Mouse (Mus musculus): ENCODE measurements around the gene 2610507B11Rik. TPM values are rescaled to one million over a fixed set of nuclear protein-coding genes. Genes with fewer than 3 reads are reported as not detected.

The 2610507B11Rik gene
- 55.1 and 57.4 TPM in 2 replicates for polyA plus RNA-seq (2015; fragmentation: Nextera tagmentation; extraction: Ambion mirVana)

DNA sequence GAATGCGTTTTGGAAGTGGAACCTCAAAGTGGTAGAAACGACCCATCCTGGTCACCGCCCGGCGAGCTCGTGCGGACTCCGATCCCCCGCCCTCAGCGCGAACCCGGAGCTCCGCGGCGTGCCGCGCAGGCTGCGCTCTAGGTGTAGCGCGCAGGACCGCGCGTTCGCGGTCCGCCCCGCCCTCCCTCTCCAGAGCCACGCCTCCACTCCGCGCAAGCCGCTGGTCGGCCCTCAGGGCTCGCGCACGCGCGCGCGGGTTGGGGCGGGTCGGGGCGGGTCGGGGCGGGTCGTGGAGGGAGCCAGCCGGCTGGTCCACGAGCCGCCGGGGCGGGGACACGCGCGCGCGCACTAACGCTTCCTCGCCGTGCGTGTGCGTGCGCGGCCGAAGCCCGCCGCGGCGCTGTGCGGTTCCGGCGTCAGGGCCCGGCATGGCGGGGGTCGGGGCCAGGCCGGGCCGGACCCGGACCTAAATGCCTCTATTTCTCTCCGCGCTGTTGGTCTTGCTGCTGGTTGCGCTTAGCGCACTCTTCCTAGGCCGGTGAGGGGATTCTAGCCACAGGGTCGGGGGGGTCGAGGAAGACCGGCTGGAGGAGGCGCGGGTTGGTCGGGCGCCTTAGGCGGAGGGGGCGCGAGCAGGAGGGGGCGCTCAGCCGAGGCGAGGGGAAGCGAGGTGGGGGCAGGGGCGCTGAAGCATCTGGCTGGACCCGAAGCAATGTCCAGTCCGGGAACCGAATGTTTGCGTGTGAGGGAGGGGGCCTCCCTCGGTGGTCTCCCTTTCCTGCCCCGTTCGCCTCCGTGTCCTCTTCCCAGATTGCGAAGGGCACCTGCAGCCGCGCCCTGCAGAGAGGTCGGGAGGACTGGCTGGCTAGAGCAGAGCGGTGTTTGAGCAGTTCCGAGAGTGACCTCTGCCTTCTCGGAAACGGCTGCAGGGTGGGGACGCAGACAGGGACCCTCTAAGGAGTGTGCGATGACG lies at the start of gene 2610507B11Rik:
2610507B11Rik (plus strand) TSS at position 373 of the 973 bp plus-strand sequence.
- H3K4me1 ChIP-seq (ENCODE audit: control insufficient read depth, insufficient read depth, low read depth, low read length), result peaks cover 10% of the 10 kb centered on the region
- peak; percentile 97 for ATAC-seq
- peak within 1 kb of the TSS; percentile 89 for H3K4me3 ChIP-seq (ENCODE audit: low read length)
- H3K27me3 ChIP-seq (replicated peaks; ENCODE audit: control insufficient read depth, insufficient read depth, low read length), result no peaks in the 10 kb centered on the region
- peak within 1 kb of the TSS; percentile 89 for H3K9ac ChIP-seq (ENCODE audit: low read depth, low read length)
- H3K9me3 ChIP-seq (ENCODE audit: control insufficient read depth, low read length), result no peaks in the 10 kb centered on the region
- under 1% methylated on average over 86 of the region's 115 CpGs for WGBS
- peak within 1 kb of the TSS; percentile 77 for H3K4me2 ChIP-seq (ENCODE audit: low read length)
- peak within 1 kb of the TSS; percentile 86 for H3K27ac ChIP-seq (ENCODE audit: low read depth, low read length)
- peaks cover 18% of the 10 kb centered on the region for H3K36me3 ChIP-seq (ENCODE audit: control insufficient read depth, insufficient read depth, low read length)

DNA sequence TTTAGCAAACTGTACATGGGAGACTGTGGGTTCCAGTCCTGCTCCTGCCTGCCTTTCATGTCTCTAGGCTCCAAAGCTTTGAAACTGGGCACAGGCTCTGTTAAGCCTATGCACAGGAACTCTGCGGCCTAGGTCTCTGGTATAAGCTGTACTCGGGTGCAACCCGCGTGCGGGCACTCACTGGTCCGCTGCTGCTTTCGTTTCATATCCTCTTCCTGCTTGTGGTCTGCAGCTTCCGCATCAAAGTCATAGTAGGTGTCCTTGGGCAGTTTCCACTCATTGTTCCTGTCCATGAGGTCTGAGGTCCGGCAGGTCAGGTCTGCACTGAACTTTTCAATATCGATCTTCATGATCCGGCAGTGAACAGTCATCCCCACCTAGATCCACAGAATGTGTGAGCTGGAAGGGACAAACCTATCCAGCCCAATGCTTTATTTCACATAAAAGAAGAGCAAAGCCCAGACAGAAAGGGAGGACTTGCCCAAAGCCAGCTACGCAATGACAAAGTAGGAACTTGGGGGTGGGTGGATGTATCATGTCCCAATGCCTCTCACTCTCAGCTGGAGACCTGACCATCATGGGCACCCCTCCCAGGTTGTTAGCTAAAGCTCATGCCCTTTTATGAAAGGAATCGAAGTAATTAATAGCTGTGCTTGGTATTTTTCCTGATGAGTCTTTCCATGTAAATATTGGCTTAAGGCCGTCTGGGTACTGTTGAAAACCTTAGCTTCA lies 48.3 kb upstream of the 2610507B11Rik start:
- Histone ChIP-seq H3K9ac (ENCODE audit: low read depth, low read length) (no peak overlapping the region), H3K4me3 (ENCODE audit: low read length) (no peak overlapping the region), H3K27me3 (replicated peaks; ENCODE audit: control insufficient read depth, insufficient read depth, low read length) (no peaks in the 10 kb centered on the region), H3K4me2 (ENCODE audit: low read length) (no peak overlapping the region), H3K27ac (ENCODE audit: low read depth, low read length) (no peak overlapping the region), H3K9me3 (ENCODE audit: control insufficient read depth, low read length) (no peaks in the 10 kb centered on the region), H3K36me3 (ENCODE audit: control insufficient read depth, insufficient read depth, low read length) (peaks cover 70% of the 10 kb centered on the region), H3K4me1 (ENCODE audit: control insufficient read depth, insufficient read depth, low read depth, low read length) (no peaks in the 10 kb centered on the region)
- WGBS, result 96% methylated on average over 14 of the region's 14 CpGs
- no peak for ATAC-seq

DNA sequence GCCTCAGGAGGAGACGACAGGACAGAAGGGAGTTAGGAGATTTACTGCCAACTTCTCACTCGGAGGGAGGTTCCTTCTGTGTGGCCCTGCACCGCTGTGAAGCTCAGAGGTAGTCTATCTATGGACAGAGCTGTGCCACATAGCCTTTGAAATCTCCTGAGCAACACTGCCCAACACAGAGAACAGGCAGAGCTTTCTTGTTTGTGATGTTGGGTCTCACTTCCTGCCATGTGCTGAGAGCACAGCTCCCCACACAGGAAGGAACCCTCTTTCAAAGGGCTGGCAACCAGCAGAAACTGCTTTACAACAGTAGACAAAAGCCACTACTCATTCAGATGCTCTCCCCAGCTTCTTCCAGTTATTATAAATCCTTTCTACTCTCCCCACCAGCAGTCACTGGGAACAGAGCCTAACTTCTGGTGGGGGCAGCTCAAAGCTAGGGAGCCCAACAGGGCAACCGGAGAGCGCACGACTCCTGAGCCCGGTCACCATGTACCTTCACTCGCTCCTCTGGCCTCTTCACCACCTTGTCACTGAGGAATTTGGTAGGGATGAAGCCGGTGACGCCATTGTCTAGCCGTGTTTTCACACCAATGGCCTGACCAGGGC lies 45.7 kb upstream of the 2610507B11Rik start:
- no peaks in the 10 kb centered on the region for H3K9me3 ChIP-seq (ENCODE audit: control insufficient read depth, low read length)
- no peak overlapping the region for H3K9ac ChIP-seq (ENCODE audit: low read depth, low read length)
- no peaks in the 10 kb centered on the region for H3K27me3 ChIP-seq (replicated peaks; ENCODE audit: control insufficient read depth, insufficient read depth, low read length)
- WGBS, result 84% methylated on average over 11 of the region's 11 CpGs
- peak; percentile 95 for ATAC-seq
- H3K4me3 ChIP-seq (ENCODE audit: low read length), result no peak overlapping the region
- H3K4me2 ChIP-seq (ENCODE audit: low read length), result no peak overlapping the region
- H3K36me3 ChIP-seq (ENCODE audit: control insufficient read depth, insufficient read depth, low read length), result peaks cover 64% of the 10 kb centered on the region
- H3K4me1 ChIP-seq (ENCODE audit: control insufficient read depth, insufficient read depth, low read depth, low read length), result no peaks in the 10 kb centered on the region
- peak overlapping the region; percentile 39; the same call in 1 of the 2 replicates for H3K27ac ChIP-seq (ENCODE audit: low read depth, low read length)

GRCm38 (mm10) chr11:78223586-78223985 lies 38.0 kb upstream of the 2610507B11Rik start:
- no peaks in the 10 kb centered on the region for H3K9me3 ChIP-seq (ENCODE audit: control insufficient read depth, low read length)
- no peak for ATAC-seq
- H3K27ac ChIP-seq (ENCODE audit: low read depth, low read length), result no peak overlapping the region
- H3K36me3 ChIP-seq (ENCODE audit: control insufficient read depth, insufficient read depth, low read length), result peaks cover 77% of the 10 kb centered on the region
- H3K4me3 ChIP-seq (ENCODE audit: low read length), result no peak overlapping the region
- H3K4me1 ChIP-seq (ENCODE audit: control insufficient read depth, insufficient read depth, low read depth, low read length), result no peaks in the 10 kb centered on the region
- H3K27me3 ChIP-seq (replicated peaks; ENCODE audit: control insufficient read depth, insufficient read depth, low read length), result no peaks in the 10 kb centered on the region
- H3K4me2 ChIP-seq (ENCODE audit: low read length), result no peak overlapping the region
- WGBS, result 93% methylated on average over 4 of the region's 4 CpGs
- H3K9ac ChIP-seq (ENCODE audit: low read depth, low read length), result no peak overlapping the region

DNA sequence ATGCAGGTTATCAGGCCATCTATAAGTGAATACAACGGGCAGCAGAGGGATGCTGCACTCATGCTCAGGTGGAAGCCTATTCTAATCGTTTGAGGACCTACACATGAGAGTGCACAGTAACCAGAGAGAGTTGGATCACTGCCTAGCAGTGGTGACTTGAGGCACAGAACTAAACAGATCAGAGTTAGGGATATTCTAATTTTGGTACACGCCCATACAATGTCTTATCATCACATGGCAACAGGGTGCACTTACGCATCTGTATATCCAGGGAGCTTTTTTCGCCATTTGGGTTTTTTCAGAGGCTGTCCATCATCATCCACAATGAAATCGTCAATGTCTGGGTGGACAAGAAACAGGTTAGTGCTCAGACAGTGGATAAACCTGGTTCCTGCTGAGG lies 30.0 kb upstream of the 2610507B11Rik start:
- no peak for ATAC-seq
- Histone ChIP-seq H3K4me1 (ENCODE audit: control insufficient read depth, insufficient read depth, low read depth, low read length) (no peaks in the 10 kb centered on the region), H3K27ac (ENCODE audit: low read depth, low read length) (no peak overlapping the region), H3K4me3 (ENCODE audit: low read length) (no peak overlapping the region), H3K9ac (ENCODE audit: low read depth, low read length) (no peak overlapping the region), H3K9me3 (ENCODE audit: control insufficient read depth, low read length) (no peaks in the 10 kb centered on the region), H3K36me3 (ENCODE audit: control insufficient read depth, insufficient read depth, low read length) (peaks cover 61% of the 10 kb centered on the region), H3K27me3 (replicated peaks; ENCODE audit: control insufficient read depth, insufficient read depth, low read length) (no peaks in the 10 kb centered on the region), H3K4me2 (ENCODE audit: low read length) (no peak overlapping the region)
- 96% methylated on average over 6 of the region's 6 CpGs for WGBS

DNA sequence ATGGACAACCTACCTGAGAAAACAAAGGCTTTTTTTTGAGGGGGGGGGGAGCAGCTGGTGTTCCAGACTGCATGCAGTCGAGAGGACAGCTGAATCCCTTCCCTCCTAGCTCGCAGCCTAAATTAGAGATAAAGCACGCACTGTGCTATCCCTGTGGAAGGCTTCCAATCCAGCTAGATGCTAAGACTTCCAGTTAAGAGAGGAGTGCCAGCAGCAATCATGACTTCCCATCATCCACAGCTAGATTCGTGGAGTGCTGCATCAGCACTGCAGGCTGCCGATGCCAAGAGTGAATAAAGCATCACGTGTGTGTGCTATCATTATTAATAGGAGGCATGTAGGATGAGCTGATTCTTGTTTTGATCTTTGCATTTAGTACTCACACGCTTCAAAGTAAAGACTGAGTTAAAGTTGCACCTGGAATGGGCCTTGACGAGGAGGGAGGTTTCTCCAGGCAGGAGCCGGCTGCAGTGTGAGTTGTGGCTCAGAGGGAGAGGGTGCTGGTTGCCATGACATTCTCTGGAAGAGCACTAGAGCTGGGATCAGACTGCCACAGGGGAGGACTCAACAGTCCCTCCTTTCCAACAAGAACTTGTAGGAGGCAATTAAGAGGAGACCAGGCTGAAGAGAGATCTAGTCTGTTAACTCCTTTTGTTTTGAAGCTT lies 21.2 kb upstream of the 2610507B11Rik start:
- H3K4me2 ChIP-seq (ENCODE audit: low read length), result peak overlapping the region; percentile 21
- H3K36me3 ChIP-seq (ENCODE audit: control insufficient read depth, insufficient read depth, low read length), result peaks cover 6% of the 10 kb centered on the region; the same call in 1 of the 2 replicates
- peak; percentile 11; the same call in 1 of the 2 replicates for ATAC-seq
- H3K9me3 ChIP-seq (ENCODE audit: control insufficient read depth, low read length), result no peaks in the 10 kb centered on the region
- H3K4me1 ChIP-seq (ENCODE audit: control insufficient read depth, insufficient read depth, low read depth, low read length), result peaks cover 18% of the 10 kb centered on the region
- H3K27ac ChIP-seq (ENCODE audit: low read depth, low read length), result no peak overlapping the region
- H3K4me3 ChIP-seq (ENCODE audit: low read length), result no peak overlapping the region
- no peaks in the 10 kb centered on the region for H3K27me3 ChIP-seq (replicated peaks; ENCODE audit: control insufficient read depth, insufficient read depth, low read length)
- H3K9ac ChIP-seq (ENCODE audit: low read depth, low read length), result no peak overlapping the region
- 81% methylated on average over 9 of the region's 9 CpGs for WGBS

DNA sequence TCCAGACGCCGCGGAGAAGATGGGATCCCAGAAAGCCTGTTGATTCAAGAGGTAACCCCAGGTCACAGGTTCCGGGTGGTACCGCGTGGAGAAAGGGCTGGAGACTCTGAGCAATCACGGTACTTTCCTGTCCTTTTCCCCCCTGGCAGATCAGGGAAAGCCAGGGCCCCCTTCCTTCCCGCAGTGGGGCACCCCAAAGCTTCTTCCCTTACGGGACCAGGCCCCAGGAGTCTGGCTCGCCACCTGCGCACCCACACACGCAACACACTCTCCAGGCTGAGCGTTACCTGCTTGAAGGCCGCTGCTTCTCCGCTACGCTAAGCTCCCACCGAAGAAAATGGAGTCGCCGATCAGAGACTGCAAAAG lies 16.3 kb upstream of the 2610507B11Rik start:
- WGBS, result under 1% methylated on average over 19 of the region's 19 CpGs
- peak overlapping the region; percentile 93 for H3K9ac ChIP-seq (ENCODE audit: low read depth, low read length)
- H3K27me3 ChIP-seq (replicated peaks; ENCODE audit: control insufficient read depth, insufficient read depth, low read length), result no peaks in the 10 kb centered on the region
- H3K27ac ChIP-seq (ENCODE audit: low read depth, low read length), result peak overlapping the region; percentile 99
- H3K9me3 ChIP-seq (ENCODE audit: control insufficient read depth, low read length), result no peaks in the 10 kb centered on the region
- H3K4me2 ChIP-seq (ENCODE audit: low read length), result peak overlapping the region; percentile 85
- peak overlapping the region; percentile 99 for H3K4me3 ChIP-seq (ENCODE audit: low read length)
- H3K36me3 ChIP-seq (ENCODE audit: control insufficient read depth, insufficient read depth, low read length), result peaks cover 3% of the 10 kb centered on the region; the same call in 1 of the 2 replicates
- ATAC-seq, result no peak; the same call in 1 of the 2 replicates
- peaks cover 38% of the 10 kb centered on the region for H3K4me1 ChIP-seq (ENCODE audit: control insufficient read depth, insufficient read depth, low read depth, low read length)

DNA sequence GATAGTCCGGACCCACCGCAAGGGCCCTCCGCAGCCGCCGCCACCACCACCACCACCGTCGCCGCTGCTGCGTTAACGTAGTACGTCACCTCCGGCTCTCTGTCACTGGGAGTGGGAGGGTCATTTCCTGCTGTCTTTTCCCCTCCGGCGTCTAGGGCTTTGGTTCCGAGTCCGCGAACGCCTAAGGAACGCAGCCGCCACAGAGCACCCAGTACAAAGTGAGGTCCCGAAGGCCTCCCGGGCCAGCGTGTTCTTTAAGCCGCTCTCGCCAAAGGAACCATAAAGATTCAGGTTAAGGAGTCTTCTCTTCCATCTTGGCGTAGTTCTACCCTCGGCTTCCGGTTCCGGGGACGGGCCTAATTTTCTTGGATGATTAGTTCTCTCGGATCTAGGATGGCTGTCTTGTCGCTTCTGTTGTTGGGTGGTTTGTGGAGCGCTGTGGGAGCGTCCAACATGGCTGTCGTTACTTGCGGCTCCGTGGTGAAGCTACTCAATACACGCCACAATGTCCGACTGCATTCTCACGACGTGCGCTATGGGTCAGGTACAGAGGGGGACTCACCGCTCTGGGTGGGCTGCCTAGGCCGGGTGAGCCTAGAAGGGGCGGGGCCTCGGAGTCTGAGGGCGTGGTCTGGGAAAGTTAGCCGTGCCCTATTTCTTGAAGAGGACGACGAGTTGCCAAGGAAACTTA lies 15.8 kb upstream of the 2610507B11Rik start, which contains the start of the genes Sdf2 and Supt6:
Sdf2 (plus strand) TSS at position 120 of the 691 bp plus-strand sequence.
Supt6 (minus strand) TSS at position 361 of the 691 bp plus-strand sequence.
- peak; percentile 95 for ATAC-seq
- Histone ChIP-seq H3K4me2 (ENCODE audit: low read length) (peak within 1 kb of the TSS; percentile 85), H3K4me1 (ENCODE audit: control insufficient read depth, insufficient read depth, low read depth, low read length) (peaks cover 38% of the 10 kb centered on the region), H3K9ac (ENCODE audit: low read depth, low read length) (peak within 1 kb of the TSS; percentile 93), H3K36me3 (ENCODE audit: control insufficient read depth, insufficient read depth, low read length) (no peaks in the 10 kb centered on the region; the same call in 1 of the 2 replicates), H3K4me3 (ENCODE audit: low read length) (peak within 1 kb of the TSS; percentile 99), H3K27me3 (replicated peaks; ENCODE audit: control insufficient read depth, insufficient read depth, low read length) (no peaks in the 10 kb centered on the region), H3K9me3 (ENCODE audit: control insufficient read depth, low read length) (no peaks in the 10 kb centered on the region), H3K27ac (ENCODE audit: low read depth, low read length) (peak within 1 kb of the TSS; percentile 99)
- under 1% methylated on average over 50 of the region's 50 CpGs for WGBS

Data from hindbrain, embryonic 16.5 days (tissue).